Mouse (Mus musculus) cerebellum, postnatal 4 days (tissue): ENCODE measurements around the gene Opn3.

Source experiments
- DNase-seq, 2 experiments: peaks; one replicate each; pipeline ENCODE4 v3.0.0; 2022; ENCODE audit warnings: low spot score in 2 of 2, mixed read lengths in 1 of 2

Gene Opn3

GRCm38 (mm10) chr1:175692246-175692996 is at the start of gene Opn3, which contains the start of gene Chml:
TSS of gene Opn3 (minus strand) at chr1:175692776.
TSS of gene Chml (minus strand) at chr1:175692901.
- peak; percentile 90 to 95 for DNase-seq

- no peak for DNase-seq
Observed at GRCm38 (mm10) chr1:175725771-175726170, 33.2 kb upstream of the Opn3 start.

- no peak for DNase-seq
Observed at GRCm38 (mm10) chr1:175716832-175717231, 24.3 kb upstream of the Opn3 start.

- no peak for DNase-seq
Observed at GRCm38 (mm10) chr1:175712338-175712909, 19.8 kb upstream of the Opn3 start.

- no peak for DNase-seq
Observed at GRCm38 (mm10) chr1:175708013-175708412, 15.4 kb upstream of the Opn3 start.

GRCm38 (mm10) chr1:175707599-175707998 is 15.0 kb upstream of the Opn3 start:
- DNase-seq, result no peak

GRCm38 (mm10) chr1:175701145-175701544 is 8.6 kb upstream of the Opn3 start:
- DNase-seq, result no peak

- no peak for DNase-seq
Observed at GRCm38 (mm10) chr1:175699796-175700195, 7.2 kb upstream of the Opn3 start.

GRCm38 (mm10) chr1:175699375-175699774 is 6.8 kb upstream of the Opn3 start:
- DNase-seq, result no peak

- no peak for DNase-seq
Observed at GRCm38 (mm10) chr1:175698293-175698692, 5.7 kb upstream of the Opn3 start, which contains the start of gene Wdr64. TSS of gene Wdr64 (plus strand) at chr1:175698593.

GRCm38 (mm10) chr1:175693429-175693960 is 919 bp upstream of the Opn3 start:
- no peak for DNase-seq

GRCm38 (mm10) chr1:175692997-175693361 is 403 bp upstream of the Opn3 start:
- no peak for DNase-seq

- DNase-seq, result no peak
Observed at GRCm38 (mm10) chr1:175691686-175692245, 810 bp downstream of the Opn3 start.

GRCm38 (mm10) chr1:175680995-175681394 is 11.6 kb downstream of the Opn3 start:
- no peak for DNase-seq

GRCm38 (mm10) chr1:175677459-175677858 is 15.1 kb downstream of the Opn3 start:
- DNase-seq, result no peak

- DNase-seq, result no peak
Observed at GRCm38 (mm10) chr1:175675116-175675515, 17.5 kb downstream of the Opn3 start.

GRCm38 (mm10) chr1:175673563-175674325 is 18.8 kb downstream of the Opn3 start:
- DNase-seq, result no peak

GRCm38 (mm10) chr1:175671626-175672025 is 20.9 kb downstream of the Opn3 start:
- DNase-seq, result no peak

GRCm38 (mm10) chr1:175670042-175670441 is 22.5 kb downstream of the Opn3 start:
- no peak for DNase-seq

- DNase-seq, result no peak
Observed at GRCm38 (mm10) chr1:175669456-175669855, 23.1 kb downstream of the Opn3 start.

GRCm38 (mm10) chr1:175668666-175669405 is 23.7 kb downstream of the Opn3 start:
- no peak for DNase-seq
